Mouse (Mus musculus) testis, adult 10 weeks (tissue): Measurements from ENCODE around the gene Med14. TPM values are rescaled to one million over a fixed set of nuclear protein-coding genes. Genes with fewer than 3 reads are reported as not detected.

Source experiments
- polyA plus RNA-seq: library from polyadenylated mRNA; stranded (reverse); fragments of 350-450 nt; fragmentation: Illumina TruSeq; extraction: RNeasy Lipid Tissue Mini Kit (QIAGEN cat#74804); gene quantifications from one replicate; pipeline ENCODE4 v1.2.3, GENCODE M21; 2014; ENCODE audit warnings: low read depth, low replicate concordance

The Med14 gene
- 13.4 TPM for polyA plus RNA-seq

DNA sequence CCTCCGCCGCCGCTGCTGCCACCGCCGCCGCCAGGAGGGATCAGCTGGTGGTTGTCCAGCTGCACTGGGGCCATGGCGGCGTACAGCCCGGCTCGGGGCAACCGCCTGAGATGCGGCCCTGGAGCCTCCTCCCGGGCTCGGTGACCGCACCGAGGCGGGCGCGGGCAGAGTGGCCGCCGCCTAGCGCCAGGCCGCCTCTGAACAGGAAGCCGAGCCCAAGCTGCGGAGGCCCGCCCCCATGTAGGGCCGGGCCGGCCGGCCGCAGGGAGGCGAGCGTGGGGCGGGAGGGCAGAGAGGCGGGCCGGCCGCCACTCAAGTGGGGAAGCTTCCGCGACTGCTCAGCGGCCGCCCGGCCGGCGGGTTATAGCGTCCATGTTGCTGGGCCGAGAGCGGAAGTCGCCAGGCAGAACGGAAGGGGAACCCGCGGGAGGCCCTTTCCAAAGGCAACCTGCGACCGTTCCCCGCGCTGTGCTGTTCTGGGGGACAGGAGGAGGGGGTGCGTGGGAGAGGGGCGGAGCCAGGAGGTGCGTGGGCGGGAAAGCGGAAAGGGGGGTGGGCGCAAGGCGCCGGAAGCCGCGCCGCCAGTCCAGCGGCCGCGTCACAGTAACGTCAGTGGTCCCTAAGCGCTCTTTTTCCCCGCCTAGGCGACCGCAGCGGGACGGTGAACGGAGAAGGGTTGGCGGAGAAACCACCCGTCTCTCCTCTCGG is at the start of gene Med14:
Gene Med14 (minus strand): TSS at position 448 of the 708 bp plus-strand sequence.

DNA sequence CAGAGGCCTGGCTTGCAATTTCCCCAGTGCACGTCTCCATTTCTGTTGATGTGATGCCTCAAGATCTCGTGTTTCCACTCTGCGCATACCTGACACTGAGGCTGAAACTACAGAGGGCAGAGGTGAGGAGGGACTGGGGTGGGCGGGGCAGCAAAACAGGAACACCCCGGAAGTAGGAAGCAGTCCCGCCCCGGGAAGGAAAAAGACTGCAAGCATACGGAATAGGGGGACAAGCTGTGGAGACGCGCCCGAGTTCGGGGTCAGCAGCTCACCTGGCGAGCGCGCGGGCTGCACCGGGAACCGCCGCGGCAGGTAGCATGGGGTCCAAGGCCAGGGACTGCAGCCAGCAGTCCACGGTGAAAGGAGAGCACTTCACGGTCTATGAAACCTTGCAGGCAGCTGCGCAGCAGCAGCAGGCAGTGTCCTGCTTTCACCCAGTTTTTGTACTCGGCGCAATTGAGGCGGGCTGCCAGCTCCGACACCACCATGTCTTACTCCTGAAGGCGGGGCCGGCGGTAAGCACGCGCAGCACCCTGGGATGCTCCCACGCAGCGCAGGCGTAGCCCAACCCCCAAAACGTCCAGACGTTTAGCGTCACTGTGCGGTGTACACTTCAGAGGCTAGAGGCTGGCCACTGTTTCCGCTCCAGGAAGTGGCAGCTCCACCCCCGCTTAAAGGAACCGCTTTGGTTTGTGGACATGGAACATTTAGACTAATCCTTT is 88.7 kb downstream of the Med14 start, which contains the start of gene 1810030O07Rik:
Gene 1810030O07Rik (minus strand): TSS at position 615 of the 722 bp plus-strand sequence.

Other genes with a start within 250 kb of the Med14 start
- gene Atp6ap2, start 174.3 kb downstream of the Med14 start, polyA plus RNA-seq: 28.9 TPM
- gene 1810030O07Rik, start 88.4 kb downstream of the Med14 start, polyA plus RNA-seq: 6.2 TPM